Mouse (Mus musculus) kidney, adult 2 months (tissue): ENCODE results near the gene Vcam1. TPM values are rescaled to one million over a fixed set of nuclear protein-coding genes. Genes with fewer than 3 reads are reported as not detected.

ENCODE experiments used
- DNase-seq: peaks from one replicate; pipeline ENCODE4 v3.0.0; 2021
- H3K27ac ChIP-seq: fragments of 200-500 bp; 2 replicates; pipeline ENCODE4 v1.5.1; 2012; ENCODE audit warnings: low read depth, low read length, control low read depth, inconsistent platforms; ENCODE audit not compliant: insufficient read depth
- H3K27me3 ChIP-seq: fragments of 200-500 bp; replicated peaks from 2 replicates; pipeline ENCODE4 v1.6.1; 2012; ENCODE audit warnings: mild to moderate bottlenecking, moderate library complexity, low read length, inconsistent platforms; ENCODE audit not compliant: control insufficient read depth, insufficient read depth
- H3K36me3 ChIP-seq: fragments of 200-500 bp; 2 replicates; pipeline ENCODE4 v1.6.1; 2012; ENCODE audit warnings: mild to moderate bottlenecking, moderate library complexity, low read length, inconsistent platforms; ENCODE audit not compliant: control insufficient read depth, insufficient read depth
- H3K4me1 ChIP-seq: fragments of 200-500 bp; 2 replicates; pipeline ENCODE4 v1.6.1; 2011; ENCODE audit warnings: low read length; ENCODE audit not compliant: control insufficient read depth, insufficient read depth
- H3K4me3 ChIP-seq: fragments of 200-500 bp; 2 replicates; pipeline ENCODE4 v1.5.1; 2011; ENCODE audit warnings: mild to moderate bottlenecking, low read depth, low read length, control low read depth; ENCODE audit not compliant: insufficient read depth
- CTCF ChIP-seq: fragments of 200-500 bp; conservative IDR thresholded peaks from 2 replicates; pipeline ENCODE4 v1.5.1; 2011; ENCODE audit warnings: low read depth, mild to moderate bottlenecking, control low read depth, low read length, moderate library complexity, mixed read lengths; ENCODE audit not compliant: insufficient read depth, insufficient read length
- POLR2A ChIP-seq: fragments of 200-500 bp; IDR thresholded peaks from one replicate; pipeline ENCODE4 v1.6.1; 2011; ENCODE audit warnings: low read depth, low read length, control low read depth
- WGBS: fragments of 180-500 bp; shearing (Covaris S2); methylation state at CpG from one replicate; pipeline ENCODE4 v1.1.7; 2018; 5-methylcytosine and 5-hydroxymethylcytosine counted together
- polyA plus RNA-seq: library from polyadenylated mRNA; depleted of rRNA; stranded (reverse); fragments of >200 nt; gene quantifications from 2 replicates; pipeline ENCODE4 v1.2.3, GENCODE M21; 2012

The Vcam1 gene
- polyA plus RNA-seq, 1 experiment, result 7.5 TPM

DNA sequence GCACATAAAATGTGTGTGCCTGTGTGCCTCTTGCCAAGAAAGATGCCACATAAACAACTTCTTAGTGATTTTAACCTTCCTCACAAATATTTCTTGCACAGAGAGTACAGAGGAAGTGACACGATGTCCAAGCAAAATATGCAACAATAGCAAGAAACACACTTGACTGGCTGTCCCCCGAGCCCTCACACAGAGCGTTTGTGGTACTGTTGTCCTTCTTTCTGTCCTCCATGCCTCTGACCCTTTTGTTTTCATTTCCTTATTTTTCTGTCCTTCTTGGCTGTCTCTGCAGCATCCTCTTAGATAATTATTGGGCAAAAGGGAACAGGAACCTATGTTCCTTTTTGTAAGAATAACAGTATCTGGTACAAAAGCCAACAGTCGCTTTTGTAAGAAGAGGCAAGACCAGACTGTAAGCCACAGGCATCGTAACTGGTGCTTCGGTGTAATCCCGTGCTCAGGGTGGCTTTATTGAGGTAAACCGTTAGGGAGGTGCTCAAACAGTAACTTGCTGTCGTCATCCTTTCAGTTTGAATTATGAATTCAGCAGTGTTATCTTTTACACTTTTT lies 32.7 kb upstream of the Vcam1 start:
- TF ChIP-seq CTCF, result no peak
- TF ChIP-seq POLR2A, result no peak
- DNase-seq, result no peak
- no peak overlapping the region for H3K4me3 ChIP-seq
- no peaks in the 10 kb centered on the region for H3K36me3 ChIP-seq
- WGBS, result 67% methylated on average over 9 of the region's 9 CpGs
- no peak overlapping the region for H3K27ac ChIP-seq
- H3K27me3 ChIP-seq, result no peaks in the 10 kb centered on the region
- no peaks in the 10 kb centered on the region for H3K4me1 ChIP-seq

DNA sequence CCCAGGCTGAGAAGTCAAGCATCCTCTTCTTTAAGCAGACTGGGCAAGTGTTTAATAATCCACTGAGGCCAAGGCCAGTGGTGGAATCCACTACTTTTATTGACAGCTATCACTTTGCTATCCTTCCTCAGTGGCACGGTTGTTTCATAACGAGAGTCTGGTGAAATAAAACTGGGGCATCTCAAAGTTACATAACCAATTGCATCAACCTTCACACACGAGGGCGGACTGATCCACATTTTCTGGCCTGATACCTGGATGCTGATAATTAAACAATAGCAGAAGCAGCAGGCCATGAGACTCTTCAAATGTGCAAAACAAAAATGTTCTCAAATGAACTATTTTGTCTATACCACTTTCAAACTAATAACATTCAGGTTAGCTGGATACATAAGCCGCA lies 29.9 kb upstream of the Vcam1 start:
- WGBS, result 97% methylated on average over 5 of the region's 5 CpGs
- Histone ChIP-seq H3K36me3 (no peaks in the 10 kb centered on the region), H3K4me1 (no peaks in the 10 kb centered on the region), H3K27me3 (no peaks in the 10 kb centered on the region), H3K27ac (no peak overlapping the region), H3K4me3 (no peak overlapping the region)
- no peak for DNase-seq
- TF ChIP-seq POLR2A, result no peak
- TF ChIP-seq CTCF, result no peak

DNA sequence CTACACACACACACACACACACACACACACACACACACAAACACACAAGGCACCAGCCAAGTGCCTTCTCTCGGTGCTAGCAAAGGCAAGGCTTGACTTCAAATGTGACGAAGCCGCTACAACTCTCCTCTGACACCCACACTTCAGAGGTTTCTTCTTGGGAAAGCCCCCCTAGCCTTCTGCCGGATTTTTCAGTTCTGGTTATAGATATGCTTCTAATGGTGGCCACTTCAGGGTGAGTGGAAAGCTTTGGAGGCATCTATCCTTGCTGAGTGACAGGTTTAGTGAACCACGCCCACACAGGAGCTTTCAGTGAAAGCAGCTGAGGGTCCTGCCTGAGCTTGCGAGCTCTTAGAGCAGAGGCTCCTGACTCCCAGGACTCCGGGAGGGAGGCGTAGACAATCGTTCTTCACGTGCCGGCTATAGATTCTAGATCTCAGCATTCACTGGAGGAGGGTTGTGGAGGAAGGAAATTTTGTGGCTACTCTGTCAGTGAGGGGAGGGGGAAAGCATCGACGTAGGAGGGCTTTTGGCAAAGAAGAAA lies 28.0 kb upstream of the Vcam1 start:
- 48% methylated on average over 13 of the region's 13 CpGs for WGBS
- no peak for TF ChIP-seq CTCF
- TF ChIP-seq POLR2A, result no peak
- DNase-seq, result no peak
- H3K36me3 ChIP-seq, result no peaks in the 10 kb centered on the region
- H3K27me3 ChIP-seq, result no peaks in the 10 kb centered on the region
- no peak overlapping the region for H3K27ac ChIP-seq
- H3K4me3 ChIP-seq, result no peak overlapping the region
- H3K4me1 ChIP-seq, result no peaks in the 10 kb centered on the region

DNA sequence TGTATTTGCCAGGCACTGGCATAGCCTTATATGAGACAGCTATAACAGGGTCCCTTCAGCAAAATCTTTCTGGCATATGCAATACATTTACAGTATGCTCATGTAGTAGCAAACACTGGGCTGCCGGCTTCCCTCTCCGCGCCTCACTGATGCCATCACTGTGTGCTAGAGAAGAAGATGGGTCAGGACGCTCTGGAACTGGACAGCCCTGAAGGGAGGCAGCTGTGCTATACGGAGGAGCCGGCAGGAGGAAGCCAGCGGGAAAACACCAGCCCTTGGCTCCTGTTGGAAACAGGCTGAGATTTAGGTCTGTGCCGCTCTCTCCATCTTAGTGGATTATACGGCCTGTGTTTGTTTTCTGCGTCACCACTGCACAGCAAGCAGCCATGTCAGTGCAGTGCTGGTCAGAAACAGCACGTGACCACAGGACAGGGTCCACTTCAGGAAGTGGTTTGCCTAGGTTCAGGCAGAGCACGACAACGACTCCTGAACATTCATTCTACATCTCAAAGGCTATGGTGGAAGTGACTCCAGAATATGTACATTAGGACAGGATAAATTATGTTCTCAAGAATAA lies 20.7 kb upstream of the Vcam1 start:
- Histone ChIP-seq H3K36me3 (no peaks in the 10 kb centered on the region), H3K4me1 (no peaks in the 10 kb centered on the region), H3K27ac (no peak overlapping the region), H3K4me3 (no peak overlapping the region), H3K27me3 (no peaks in the 10 kb centered on the region)
- no peak for TF ChIP-seq POLR2A
- TF ChIP-seq CTCF, result no peak
- no peak for DNase-seq
- 56% methylated on average over 13 of the region's 13 CpGs for WGBS

DNA sequence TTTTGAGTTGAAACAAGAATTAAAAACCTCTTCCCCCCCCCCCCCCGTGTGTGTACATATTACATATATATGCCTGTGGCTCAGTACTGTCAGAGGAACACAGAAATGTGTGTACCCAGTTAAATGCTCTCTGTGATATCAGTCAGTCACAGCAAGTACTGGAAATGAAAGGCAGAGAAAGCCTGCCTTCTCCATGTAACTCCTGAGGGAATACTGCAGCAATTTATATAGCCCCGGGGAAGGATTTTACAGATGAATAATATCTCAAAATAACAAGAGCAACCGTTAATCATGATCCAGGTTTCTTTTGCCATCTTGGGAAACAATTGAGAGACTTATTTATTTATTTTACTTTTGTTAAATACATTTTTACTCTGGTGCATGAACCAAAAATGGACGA lies 19.6 kb upstream of the Vcam1 start:
- no peaks in the 10 kb centered on the region for H3K4me1 ChIP-seq
- WGBS, result 70% methylated on average over 4 of the region's 4 CpGs
- no peak for TF ChIP-seq CTCF
- TF ChIP-seq POLR2A, result no peak
- no peak overlapping the region for H3K4me3 ChIP-seq
- no peaks in the 10 kb centered on the region for H3K27me3 ChIP-seq
- no peak for DNase-seq
- no peaks in the 10 kb centered on the region for H3K36me3 ChIP-seq
- no peak overlapping the region for H3K27ac ChIP-seq

DNA sequence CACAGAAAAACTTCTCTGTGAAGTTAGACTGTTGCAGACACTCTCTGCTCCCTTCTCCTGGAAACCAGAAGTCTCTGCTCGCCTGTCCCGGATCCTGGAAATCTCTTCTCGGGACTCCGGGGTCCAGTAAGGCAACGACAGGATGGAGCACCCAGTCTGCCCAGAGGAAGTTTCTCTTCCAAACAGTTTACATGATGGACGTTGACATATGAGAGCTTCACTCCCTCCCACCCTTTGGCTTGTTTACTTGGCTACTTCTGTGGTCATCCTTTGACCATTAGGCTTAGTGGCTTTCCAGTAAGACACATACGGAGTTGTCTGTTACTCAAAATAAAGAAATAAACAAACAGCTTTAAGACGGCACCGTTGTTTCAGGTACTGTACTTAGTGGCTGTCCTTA lies 19.2 kb upstream of the Vcam1 start:
- Histone ChIP-seq H3K4me1 (no peaks in the 10 kb centered on the region), H3K27ac (no peak overlapping the region), H3K36me3 (no peaks in the 10 kb centered on the region), H3K4me3 (no peak overlapping the region), H3K27me3 (no peaks in the 10 kb centered on the region)
- TF ChIP-seq CTCF (no peak), POLR2A (no peak)
- DNase-seq, result no peak
- 59% methylated on average over 9 of the region's 9 CpGs for WGBS

DNA sequence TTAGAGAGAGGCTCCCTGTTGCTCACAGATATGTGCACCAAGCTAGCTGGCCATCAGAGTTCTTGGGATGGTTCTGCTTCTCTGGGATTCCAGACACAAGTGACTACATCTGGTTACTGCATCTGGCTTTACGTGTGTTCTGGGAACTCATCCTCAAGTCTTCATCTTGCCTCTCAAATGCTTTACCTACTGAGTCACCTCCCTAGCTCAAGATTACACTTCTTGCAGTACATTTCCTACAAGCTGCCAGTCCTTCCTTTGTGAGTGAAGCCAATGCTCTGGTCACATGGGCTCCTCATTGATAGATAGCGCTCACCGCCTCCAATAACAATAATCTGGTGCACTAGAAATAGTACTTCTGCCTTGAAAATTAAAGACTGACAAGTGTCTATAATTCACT lies 11.7 kb upstream of the Vcam1 start:
- H3K27ac ChIP-seq, result no peak overlapping the region
- WGBS, result 98% methylated on average over 3 of the region's 3 CpGs
- TF ChIP-seq CTCF (no peak), POLR2A (no peak)

More for the DNA sequence above, 11.7 kb upstream of the Vcam1 start:
- no peak for DNase-seq
- Histone ChIP-seq H3K4me1 (no peaks in the 10 kb centered on the region), H3K27me3 (no peaks in the 10 kb centered on the region), H3K36me3 (no peaks in the 10 kb centered on the region), H3K4me3 (no peak overlapping the region)
